Mouse (Mus musculus) hindbrain, embryonic 14.5 days (tissue): ENCODE results near the gene Vmn2r84. TPM values are rescaled to one million over a fixed set of nuclear protein-coding genes. Genes with fewer than 3 reads are reported as not detected.
"Not testable (repeated sequence)": the region's sequence is repeated elsewhere in the genome, so short reads cannot be mapped to it uniquely, and the experiment has no call there.

Experiments used
- ATAC-seq: fragments of 200-750 bp; cut with Nextera tagmentation; 2 replicates; pipeline ENCODE4 v1.8.0; 2017; ENCODE audit warnings: moderate number of reproducible peaks, mild to moderate bottlenecking, moderate TSS enrichment, moderate library complexity; ENCODE audit not compliant: low FRiP score
- DNase-seq: peaks from one replicate; pipeline ENCODE4 v3.0.0-alpha.2; 2015; ENCODE audit warnings: low spot score
- H3K27ac ChIP-seq: fragments of 300-500 bp; sonication (generic); 2 replicates; pipeline ENCODE4 v1.5.1; 2014; ENCODE audit warnings: mild to moderate bottlenecking, moderate library complexity
- H3K27me3 ChIP-seq: fragments of 300-500 bp; sonication (generic); 2 replicates; pipeline ENCODE4 v1.6.1; 2014; ENCODE audit warnings: mild to moderate bottlenecking, low read length, mixed read lengths; ENCODE audit not compliant: control insufficient read depth, insufficient read depth
- H3K36me3 ChIP-seq: fragments of 300-500 bp; sonication (generic); replicated peaks from 2 replicates; pipeline ENCODE4 v1.6.1; 2014; ENCODE audit not compliant: control insufficient read depth, insufficient read depth
- H3K4me1 ChIP-seq: fragments of 300-500 bp; sonication (generic); replicated peaks from 2 replicates; pipeline ENCODE4 v1.6.1; 2014; ENCODE audit warnings: antibody characterized with exemption, low read length, mixed read lengths; ENCODE audit not compliant: control insufficient read depth, insufficient read depth
- H3K4me2 ChIP-seq: fragments of 300-500 bp; sonication (generic); replicated peaks from 2 replicates; pipeline ENCODE4 v1.6.1; 2014; ENCODE audit warnings: mild to moderate bottlenecking, moderate library complexity
- H3K4me3 ChIP-seq: fragments of 300-500 bp; sonication (generic); replicated peaks from 2 replicates; pipeline ENCODE4 v1.5.1; 2014; ENCODE audit warnings: mild to moderate bottlenecking, low read length
- H3K9ac ChIP-seq: fragments of 300-500 bp; sonication (generic); 2 replicates; pipeline ENCODE4 v1.6.1; 2014
- H3K9me3 ChIP-seq: fragments of 300-500 bp; sonication (generic); 2 replicates; pipeline ENCODE4 v1.6.1; 2016; ENCODE audit warnings: low read length; ENCODE audit not compliant: control insufficient read depth
- WGBS: fragments of 180-500 bp; shearing (Covaris S2); extraction: QIAGEN DNeasy Blood & Tissue Kit; methylation state at CpG from one replicate; pipeline ENCODE4 v1.1.7; 2014; 5-methylcytosine and 5-hydroxymethylcytosine counted together
- polyA plus RNA-seq: library from polyadenylated mRNA; unstranded; fragments of >200 nt; fragmentation: Nextera tagmentation; extraction: Ambion mirVana; gene quantifications from 2 replicates; pipeline ENCODE4 v1.2.1, GENCODE M21; 2014

The Vmn2r84 gene
- polyA plus RNA-seq, 1 experiment from 2014 or later: 0.05 TPM

GRCm38 (mm10) chr10:130372491-130373173 lies 21.5 kb downstream of the Vmn2r84 start:
- no peaks in the 10 kb centered on the region for H3K27me3 ChIP-seq
- no peak overlapping the region for H3K27ac ChIP-seq
- H3K9me3 ChIP-seq: no peaks in the 10 kb centered on the region
- no peak for ATAC-seq
- no peak overlapping the region for H3K9ac ChIP-seq
- whole genome bisulfite sequencing: 89% methylated on average over 2 of the region's 2 CpGs
- no peak overlapping the region for H3K4me2 ChIP-seq
- DNase-seq: no peak
- no peaks in the 10 kb centered on the region for H3K4me1 ChIP-seq
- no peaks in the 10 kb centered on the region for H3K36me3 ChIP-seq
- no peak overlapping the region for H3K4me3 ChIP-seq

GRCm38 (mm10) chr10:130371644-130372043 lies 22.5 kb downstream of the Vmn2r84 start:
- no peaks in the 10 kb centered on the region for H3K9me3 ChIP-seq
- no peak for ATAC-seq
- 59% methylated on average over 1 of the region's 1 CpGs for WGBS
- no peak overlapping the region for H3K4me3 ChIP-seq
- H3K36me3 ChIP-seq: no peaks in the 10 kb centered on the region
- no peak overlapping the region for H3K27ac ChIP-seq
- no peak overlapping the region for H3K4me2 ChIP-seq
- no peaks in the 10 kb centered on the region for H3K27me3 ChIP-seq
- no peaks in the 10 kb centered on the region for H3K4me1 ChIP-seq
- DNase-seq: no peak
- H3K9ac ChIP-seq: no peak overlapping the region

- Histone ChIP-seq H3K36me3 (no peaks in the 10 kb centered on the region), H3K4me1 (no peaks in the 10 kb centered on the region), H3K27me3 (no peaks in the 10 kb centered on the region), H3K27ac (no peak overlapping the region), H3K4me2 (no peak overlapping the region), H3K9ac (no peak overlapping the region), H3K9me3 (no peaks in the 10 kb centered on the region), H3K4me3 (no peak overlapping the region)
- no peak for ATAC-seq
- no peak for DNase-seq
- WGBS: 96% methylated on average over 2 of the region's 2 CpGs
These were observed 24.0 kb downstream of the Vmn2r84 start for GRCm38 (mm10) chr10:130370005-130370682.

- H3K9ac ChIP-seq: no peak overlapping the region
- no peak overlapping the region for H3K4me3 ChIP-seq
- H3K4me2 ChIP-seq: no peak overlapping the region
- H3K27me3 ChIP-seq: no peaks in the 10 kb centered on the region
- H3K27ac ChIP-seq: no peak overlapping the region
- DNase-seq (no peak), ATAC-seq (no peak)
- H3K36me3 ChIP-seq: no peaks in the 10 kb centered on the region
- no peaks in the 10 kb centered on the region for H3K9me3 ChIP-seq
- no peaks in the 10 kb centered on the region for H3K4me1 ChIP-seq
These were observed 25.7 kb downstream of the Vmn2r84 start for GRCm38 (mm10) chr10:130368384-130368783.

GRCm38 (mm10) chr10:130364766-130365165 lies 29.4 kb downstream of the Vmn2r84 start:
- Histone ChIP-seq H3K36me3 (no peaks in the 10 kb centered on the region), H3K4me1 (no peaks in the 10 kb centered on the region), H3K9ac (no peak overlapping the region), H3K9me3 (no peaks in the 10 kb centered on the region), H3K27me3 (no peaks in the 10 kb centered on the region), H3K4me2 (no peak overlapping the region), H3K27ac (no peak overlapping the region), H3K4me3 (no peak overlapping the region)
- ATAC-seq (no peak), DNase-seq (no peak)

- 64% methylated on average over 2 of the region's 2 CpGs for WGBS
- Histone ChIP-seq H3K27me3 (no peaks in the 10 kb centered on the region), H3K4me3 (no peak overlapping the region), H3K27ac (no peak overlapping the region), H3K9me3 (no peaks in the 10 kb centered on the region), H3K4me1 (no peaks in the 10 kb centered on the region), H3K4me2 (no peak overlapping the region), H3K9ac (no peak overlapping the region), H3K36me3 (no peaks in the 10 kb centered on the region)
- DNase-seq (peak; percentile 79), ATAC-seq (peak; percentile 74; the same call in 1 of the 2 replicates)
These were observed 30.5 kb downstream of the Vmn2r84 start for GRCm38 (mm10) chr10:130363438-130364164.

- no peak overlapping the region for H3K27ac ChIP-seq
- ATAC-seq: no peak
- DNase-seq: no peak
- no peaks in the 10 kb centered on the region for H3K27me3 ChIP-seq
- 96% methylated on average over 1 of the region's 1 CpGs for WGBS
- no peak overlapping the region for H3K9ac ChIP-seq
- no peaks in the 10 kb centered on the region for H3K4me1 ChIP-seq
- H3K36me3 ChIP-seq: no peaks in the 10 kb centered on the region
- no peak overlapping the region for H3K4me3 ChIP-seq
- H3K4me2 ChIP-seq: no peak overlapping the region
- H3K9me3 ChIP-seq: no peaks in the 10 kb centered on the region
These were observed 50.1 kb downstream of the Vmn2r84 start for GRCm38 (mm10) chr10:130344056-130344455.

GRCm38 (mm10) chr10:130340050-130340449 lies 54.1 kb downstream of the Vmn2r84 start:
- ATAC-seq, H3K4me2 ChIP-seq, H3K36me3 ChIP-seq, H3K9me3 ChIP-seq, H3K4me1 ChIP-seq, H3K27ac ChIP-seq, H3K27me3 ChIP-seq, H3K9ac ChIP-seq, DNase-seq, H3K4me3 ChIP-seq: not testable (repeated sequence)
- 91% methylated on average over 4 of the region's 4 CpGs for WGBS

GRCm38 (mm10) chr10:130337581-130337980 lies 56.6 kb downstream of the Vmn2r84 start:
- H3K4me2 ChIP-seq: no peak overlapping the region
- DNase-seq (peak; percentile 19), ATAC-seq (no peak)
- no peaks in the 10 kb centered on the region for H3K9me3 ChIP-seq
- WGBS: 79% methylated on average over 2 of the region's 2 CpGs
- H3K27ac ChIP-seq: no peak overlapping the region
- no peaks in the 10 kb centered on the region for H3K27me3 ChIP-seq
- no peaks in the 10 kb centered on the region for H3K4me1 ChIP-seq
- H3K4me3 ChIP-seq: no peak overlapping the region
- no peaks in the 10 kb centered on the region for H3K36me3 ChIP-seq
- H3K9ac ChIP-seq: no peak overlapping the region
